Mouse (Mus musculus) MEL (cell line): ENCODE results near the gene Avp. TPM values are rescaled to one million over a fixed set of nuclear protein-coding genes. Genes with fewer than 3 reads are reported as not detected.

Experiments used
- DNase-seq: peaks from one replicate; pipeline ENCODE4 v3.0.0; 2011; ENCODE audit warnings: low read depth, low spot score
- H3K27ac ChIP-seq: 2 replicates; pipeline ENCODE4 v1.5.1; 2012; ENCODE audit warnings: low read depth, mild to moderate bottlenecking, control low read depth, low read length, moderate library complexity; ENCODE audit not compliant: control insufficient read depth
- H3K27me3 ChIP-seq, 2 experiments: fragments of 150-350 bp in 1 of 2; sonication (generic) in 1 of 2; 2 replicates each; pipeline ENCODE4 v1.6.1; 2012; ENCODE audit warnings: low read length in 2 of 2, mild to moderate bottlenecking in 2 of 2, improper control_type of control experiment in 1 of 2, moderate library complexity in 1 of 2; ENCODE audit not compliant: insufficient read depth in 2 of 2, control insufficient read depth in 1 of 2
- H3K36me3 ChIP-seq, 2 experiments: 2 replicates each; pipeline ENCODE4 v1.6.1; 2012 to 2014; ENCODE audit warnings: low read length in 2 of 2, improper control_type of control experiment in 1 of 2, inconsistent platforms in 1 of 2, mild to moderate bottlenecking in 1 of 2; ENCODE audit not compliant: insufficient read depth in 2 of 2, control insufficient read depth in 1 of 2
- H3K4me1 ChIP-seq, 2 experiments: fragments of 150-350 bp in 1 of 2; sonication (generic) in 1 of 2; 2 replicates each; pipeline ENCODE4 v1.6.1; 2012; ENCODE audit warnings: low read length in 2 of 2, improper control_type of control experiment in 1 of 2, mild to moderate bottlenecking in 1 of 2; ENCODE audit not compliant: insufficient read depth in 2 of 2, control insufficient read depth in 1 of 2
- H3K4me3 ChIP-seq, 2 experiments: fragments of 150-350 bp in 1 of 2; sonication (generic) in 1 of 2; 2 replicates each; pipeline ENCODE4 v1.5.1; 2012; ENCODE audit warnings: low read depth in 2 of 2, low read length in 2 of 2, mild to moderate bottlenecking in 2 of 2, moderate library complexity in 2 of 2, control low read depth in 1 of 2, improper control_type of control experiment in 1 of 2; ENCODE audit not compliant: control insufficient read depth in 1 of 2, insufficient read depth in 1 of 2
- H3K79me2 ChIP-seq: 2 replicates; pipeline ENCODE4 v1.6.1; 2012; ENCODE audit warnings: mild to moderate bottlenecking, low read length, moderate library complexity; ENCODE audit not compliant: control insufficient read depth, poor library complexity, insufficient read depth
- H3K9ac ChIP-seq: 2 replicates; pipeline ENCODE4 v1.6.1; 2012; ENCODE audit warnings: low read depth, mild to moderate bottlenecking, control low read depth, low read length, moderate library complexity; ENCODE audit not compliant: control insufficient read depth, poor library complexity, severe bottlenecking
- H3K9me3 ChIP-seq: fragments of 150-350 bp; sonication (generic); replicated peaks from 2 replicates; pipeline ENCODE4 v1.6.1; 2012; ENCODE audit warnings: mild to moderate bottlenecking, low read length, improper control_type of control experiment, moderate library complexity; ENCODE audit not compliant: insufficient read depth
- BHLHE40 ChIP-seq: IDR thresholded peaks from 2 replicates; pipeline ENCODE4 v1.6.1; 2012; ENCODE audit warnings: low read depth, mild to moderate bottlenecking, inconsistent platforms, low read length, improper control_type of control experiment, borderline replicate concordance
- CHD1 ChIP-seq: IDR thresholded peaks from 2 replicates; pipeline ENCODE4 v1.6.1; 2012; ENCODE audit warnings: low read depth, mild to moderate bottlenecking, inconsistent platforms, low read length, improper control_type of control experiment
- CTCF ChIP-seq, 3 experiments: IDR thresholded peaks in 2 of 3; conservative IDR thresholded peaks in 1 of 3; 2 replicates each; pipeline ENCODE4 v1.5.1; 2011 to 2012; ENCODE audit warnings: low read length in 3 of 3, low read depth in 2 of 3, mild to moderate bottlenecking in 2 of 3, improper control_type of control experiment in 1 of 3, inconsistent platforms in 1 of 3, mixed read lengths in 1 of 3, moderate library complexity in 1 of 3; ENCODE audit not compliant: control insufficient read depth in 1 of 3, insufficient read depth in 1 of 3, poor library complexity in 1 of 3, severe bottlenecking in 1 of 3
- ELF1 ChIP-seq: IDR thresholded peaks from 2 replicates; pipeline ENCODE4 v1.6.1; 2014; ENCODE audit warnings: low read depth, mild to moderate bottlenecking, inconsistent platforms, low read length, improper control_type of control experiment, moderate library complexity
- EP300 ChIP-seq, 2 experiments: IDR thresholded peaks; 2 replicates each; pipeline ENCODE4 v1.6.1; 2011; ENCODE audit warnings: improper control_type of control experiment in 2 of 2, low read length in 2 of 2, low read depth in 1 of 2, mild to moderate bottlenecking in 1 of 2
- GATA1 ChIP-seq: IDR thresholded peaks from 2 replicates; pipeline ENCODE4 v1.6.1; 2011; ENCODE audit warnings: low read depth, low read length, improper control_type of control experiment
- HCFC1 ChIP-seq: IDR thresholded peaks from 2 replicates; pipeline ENCODE4 v1.6.1; 2012; ENCODE audit warnings: low read depth, mild to moderate bottlenecking, inconsistent platforms, low read length, improper control_type of control experiment, moderate library complexity
- KAT2A ChIP-seq: conservative IDR thresholded peaks from 2 replicates; pipeline ENCODE4 v1.6.1; 2012; ENCODE audit warnings: low read depth, low read length, improper control_type of control experiment, inconsistent platforms
- MAFK ChIP-seq: IDR thresholded peaks from 2 replicates; pipeline ENCODE4 v1.6.1; 2011; ENCODE audit warnings: low read depth, mild to moderate bottlenecking, low read length, improper control_type of control experiment, borderline replicate concordance
- MAX ChIP-seq: IDR thresholded peaks from 2 replicates; pipeline ENCODE4 v1.6.1; 2011; ENCODE audit warnings: low read length, improper control_type of control experiment
- MAZ ChIP-seq: IDR thresholded peaks from 2 replicates; pipeline ENCODE4 v1.6.1; 2012; ENCODE audit warnings: low read depth, mild to moderate bottlenecking, inconsistent platforms, low read length, improper control_type of control experiment
- MEF2A ChIP-seq: IDR thresholded peaks from 2 replicates; pipeline ENCODE4 v1.6.1; 2014; ENCODE audit warnings: low read depth, mild to moderate bottlenecking, inconsistent platforms, low read length, improper control_type of control experiment; ENCODE audit not compliant: poor library complexity, insufficient replicate concordance, severe bottlenecking; ENCODE audit errors: extremely low read depth
- MXI1 ChIP-seq: IDR thresholded peaks from 2 replicates; pipeline ENCODE4 v1.6.1; 2011; ENCODE audit warnings: mild to moderate bottlenecking, low read depth, low read length, improper control_type of control experiment
- MYB ChIP-seq: IDR thresholded peaks from 2 replicates; pipeline ENCODE4 v1.6.1; 2011; ENCODE audit warnings: mild to moderate bottlenecking, low read depth, low read length, improper control_type of control experiment
- MYC ChIP-seq: IDR thresholded peaks from 2 replicates; pipeline ENCODE4 v1.6.1; 2011; ENCODE audit warnings: low read depth, mild to moderate bottlenecking, low read length, improper control_type of control experiment, moderate library complexity
- NELFE ChIP-seq: IDR thresholded peaks from 2 replicates; pipeline ENCODE4 v1.6.1; 2011; ENCODE audit warnings: low read depth, low read length, improper control_type of control experiment
- POLR2A ChIP-seq, 2 experiments: IDR thresholded peaks; 2 replicates each; pipeline ENCODE4 v1.6.1; 2011 to 2012; ENCODE audit warnings: low read length in 2 of 2, mild to moderate bottlenecking in 2 of 2, control low read depth in 1 of 2, improper control_type of control experiment in 1 of 2, low read depth in 1 of 2, moderate library complexity in 1 of 2; ENCODE audit not compliant: control insufficient read depth in 1 of 2, insufficient read depth in 1 of 2, poor library complexity in 1 of 2
- POLR2AphosphoS2 ChIP-seq: IDR thresholded peaks from 2 replicates; pipeline ENCODE4 v1.6.1; 2011; ENCODE audit warnings: low read length, improper control_type of control experiment
- POLR2AphosphoS5 ChIP-seq: IDR thresholded peaks from 2 replicates; pipeline ENCODE4 v1.6.1; 2012; ENCODE audit warnings: low read depth, borderline replicate concordance, mild to moderate bottlenecking, inconsistent platforms, low read length, moderate library complexity, mixed read lengths
- RCOR1 ChIP-seq: IDR thresholded peaks from 2 replicates; pipeline ENCODE4 v1.6.1; 2012; ENCODE audit warnings: low read depth, mild to moderate bottlenecking, inconsistent platforms, low read length, improper control_type of control experiment
- SMC3 ChIP-seq: IDR thresholded peaks from 2 replicates; pipeline ENCODE4 v1.6.1; 2011; ENCODE audit warnings: low read depth, low read length, improper control_type of control experiment
- TAL1 ChIP-seq: IDR thresholded peaks from 2 replicates; pipeline ENCODE4 v1.6.1; 2012; ENCODE audit warnings: mild to moderate bottlenecking, inconsistent platforms, low read length, moderate library complexity, mixed read lengths
- TBP ChIP-seq: IDR thresholded peaks from 2 replicates; pipeline ENCODE4 v1.8.0; 2011; ENCODE audit warnings: low read depth, low read length, improper control_type of control experiment
- TCF12 ChIP-seq: IDR thresholded peaks from 2 replicates; pipeline ENCODE4 v1.6.1; 2014; ENCODE audit warnings: low read depth, mild to moderate bottlenecking, inconsistent platforms, low read length, improper control_type of control experiment, moderate library complexity
- UBTF ChIP-seq: IDR thresholded peaks from 2 replicates; pipeline ENCODE4 v1.6.1; 2012; ENCODE audit warnings: low read depth, mild to moderate bottlenecking, inconsistent platforms, low read length, improper control_type of control experiment, moderate library complexity, borderline replicate concordance; ENCODE audit not compliant: insufficient read depth
- USF1 ChIP-seq: IDR thresholded peaks from 2 replicates; pipeline ENCODE4 v1.6.1; 2014; ENCODE audit warnings: low read depth, mild to moderate bottlenecking, inconsistent platforms, low read length, improper control_type of control experiment, moderate library complexity
- USF2 ChIP-seq, 2 experiments: IDR thresholded peaks; 2 replicates each; pipeline ENCODE4 v1.6.1; 2011 to 2012; ENCODE audit warnings: improper control_type of control experiment in 2 of 2, low read length in 2 of 2, borderline replicate concordance in 1 of 2, inconsistent platforms in 1 of 2, low read depth in 1 of 2, mild to moderate bottlenecking in 1 of 2; ENCODE audit not compliant: insufficient read depth in 1 of 2
- ZC3H11A ChIP-seq: IDR thresholded peaks from 2 replicates; pipeline ENCODE4 v1.6.1; 2012; ENCODE audit warnings: low read depth, mild to moderate bottlenecking, inconsistent platforms, low read length, improper control_type of control experiment
- ZKSCAN1 ChIP-seq: IDR thresholded peaks from 2 replicates; pipeline ENCODE4 v1.6.1; 2012; ENCODE audit warnings: low read depth, mild to moderate bottlenecking, inconsistent platforms, low read length, improper control_type of control experiment, moderate library complexity
- ZNF384 ChIP-seq: IDR thresholded peaks from 2 replicates; pipeline ENCODE4 v1.6.1; 2012; ENCODE audit warnings: low read depth, mild to moderate bottlenecking, inconsistent platforms, low read length, improper control_type of control experiment
- polyA plus RNA-seq, 2 experiments: library from polyadenylated mRNA; stranded (reverse) in 1 of 2; unstranded in 1 of 2; fragments of >175 nt in 1 of 2; fragments of >200 nt in 1 of 2; gene quantifications; 2 replicates each; pipeline versions ENCODE4 v1.2.1 to v1.2.4; 2012; ENCODE audit warnings: low replicate concordance in 2 of 2, low read depth in 1 of 2; ENCODE audit not compliant: insufficient read length in 2 of 2, insufficient read depth in 1 of 2, missing spikeins in 1 of 2
- total RNA-seq: library from RNA; depleted of rRNA; stranded (reverse); fragments of 300-350 nt; gene quantifications from 2 replicates; pipeline ENCODE4 v1.2.3, GENCODE M21; 2012

Avp gene
- total and polyA plus RNA-seq, 3 experiments = not detected

DNA sequence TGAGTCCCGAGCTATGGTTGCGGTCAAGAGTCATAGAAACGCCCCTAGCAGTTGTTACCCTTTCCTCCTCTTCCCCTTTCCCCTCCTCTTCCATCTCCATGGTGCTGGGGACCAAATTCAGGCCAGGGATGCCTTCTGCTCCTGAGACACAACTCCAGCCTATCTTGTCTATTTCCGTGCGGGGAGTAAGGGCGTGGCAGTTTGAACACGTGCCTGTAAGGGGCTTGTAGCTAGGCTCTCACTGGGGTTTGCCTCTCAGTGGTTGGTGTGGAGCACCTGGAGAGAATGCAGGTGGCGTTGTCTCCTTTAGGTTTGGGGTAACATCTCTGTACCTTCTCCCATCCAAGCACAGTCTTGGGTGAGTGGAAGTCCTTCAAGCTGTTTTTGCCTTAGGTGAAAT lies 2.6 kb downstream of the Avp start:
- Histone ChIP-seq H3K9me3 (no peaks in the 10 kb centered on the region), H3K9ac (no peak overlapping the region), H3K27me3 (no peaks in the 10 kb centered on the region), H3K27ac (no peak overlapping the region), H3K79me2 (no peaks in the 10 kb centered on the region), H3K36me3 (0 out of 4 replicates have a peak, but pooled peaks cover 0 to 2% of the 10 kb centered on the region in 2 experiments), H3K4me1 (peaks cover 0 to 10% of the 10 kb centered on the region in 2 experiments; a peak in 1 of 4 replicates), H3K4me3 (no peak overlapping the region)
- TF ChIP-seq UBTF = no peak
- no peak for TF ChIP-seq GATA1
- no peak for TF ChIP-seq POLR2A (IDR thresholded peaks at IDR 0.05; ENCODE audit: control insufficient read depth in 1 of 2, insufficient read depth in 1 of 2, low read depth in 1 of 2, low read length in 2 of 2, poor library complexity in 1 of 2)
- peak; percentile 71 for TF ChIP-seq MXI1
- peak; percentile 55; the same call in 1 of the 2 replicates for TF ChIP-seq MAX
- no peak for TF ChIP-seq ZKSCAN1
- peak; percentile 77 for TF ChIP-seq BHLHE40
- no peak for TF ChIP-seq POLR2AphosphoS5
- TF ChIP-seq MYC = peak; percentile 61; the same call in 1 of the 2 replicates
- TF ChIP-seq KAT2A = no peak
- TF ChIP-seq POLR2AphosphoS2 = no peak
- TF ChIP-seq USF1 = peak; percentile 72; the same call in 1 of the 2 replicates
- peak; percentile 37 for DNase-seq

DNA sequence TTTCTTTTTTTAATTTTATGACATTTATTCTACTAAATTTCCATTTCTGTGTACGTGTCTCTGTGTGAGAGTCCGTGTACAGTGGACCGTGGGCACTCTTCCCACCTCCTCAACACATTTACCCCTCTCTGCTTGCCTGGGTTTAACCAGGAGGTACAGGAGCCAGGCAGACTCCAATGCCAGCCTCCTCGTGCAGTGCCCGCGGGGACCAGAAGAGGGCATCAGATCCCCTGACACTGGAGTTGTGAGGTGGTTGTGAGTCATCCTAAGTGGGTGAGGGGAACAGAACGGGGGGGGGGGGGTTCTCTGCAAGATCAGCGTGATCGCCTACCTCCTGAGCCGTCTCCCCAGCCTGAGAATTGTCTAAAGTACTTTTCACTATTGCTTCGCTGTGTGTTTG lies 4.2 kb downstream of the Avp start:
- peaks cover 0 to 10% of the 10 kb centered on the region in 2 experiments; a peak in 1 of 4 replicates for H3K4me1 ChIP-seq
- H3K79me2 ChIP-seq = no peaks in the 10 kb centered on the region
- peak overlapping the region; percentile 38 for H3K9ac ChIP-seq
- no peak overlapping the region for H3K27ac ChIP-seq
- DNase-seq = peak; percentile 87
- H3K36me3 ChIP-seq = 0 out of 4 replicates have a peak, but pooled peaks cover 0 to 2% of the 10 kb centered on the region in 2 experiments
- H3K4me3 ChIP-seq = peak overlapping the region; percentile 29 to 40; a peak in 3 of 4 replicates
- H3K9me3 ChIP-seq = no peaks in the 10 kb centered on the region
- H3K27me3 ChIP-seq = no peaks in the 10 kb centered on the region
- TF ChIP-seq CTCF (IDR thresholded peaks at IDR 0.05 in 2 of 3, conservative IDR thresholded peaks at IDR 0.05 in 1 of 3; ENCODE audit: control insufficient read depth in 1 of 3, insufficient read depth in 1 of 3, low read depth in 2 of 3, low read length in 3 of 3, poor library complexity in 1 of 3, severe bottlenecking in 1 of 3) (peak; percentile 76 to 93 (median 79)), USF2 (IDR thresholded peaks at IDR 0.05; ENCODE audit: borderline replicate concordance in 1 of 2, insufficient read depth in 1 of 2, low read depth in 1 of 2, low read length in 2 of 2) (no peak), EP300 (IDR thresholded peaks at IDR 0.05; ENCODE audit: low read depth in 1 of 2, low read length in 2 of 2) (no peak), RCOR1 (no peak), CHD1 (no peak), UBTF (no peak), GATA1 (no peak), TBP (no peak), NELFE (no peak; the same call in 1 of the 2 replicates), POLR2AphosphoS5 (no peak), MAFK (no peak), ZC3H11A (peak; percentile 85), MAX (no peak), SMC3 (peak; percentile 79), MAZ (peak; percentile 78; the same call in 1 of the 2 replicates), POLR2A (IDR thresholded peaks at IDR 0.05; ENCODE audit: control insufficient read depth in 1 of 2, insufficient read depth in 1 of 2, low read depth in 1 of 2, low read length in 2 of 2, poor library complexity in 1 of 2) (no peak), MXI1 (no peak), MEF2A (no peak), TCF12 (0 out of 2 replicates have a peak, but pooled peaks have one; percentile 28), HCFC1 (no peak; the same call in 1 of the 2 replicates), ELF1 (no peak), TAL1 (no peak), ZNF384 (no peak), MYB (no peak)
